Mouse (Mus musculus): ENCODE measurements around the gene Krt5.
A peak's percentile ranks its signal among the peaks of the same experiment; 100 is the strongest.
"Not testable (repeated sequence)": the region's sequence is repeated elsewhere in the genome, so short reads cannot be mapped to it uniquely, and the experiment has no call there.

Gene Krt5

GRCm38 (mm10) chr15:101712720-101713119 lies at the start of gene Krt5:
TSS of gene Krt5 (minus strand) at chr15:101712898.
- no peak for DNase-seq (ENCODE audit: low spot score)

GRCm38 (mm10) chr15:101742711-101743110 lies 30.0 kb upstream of the Krt5 start, which contains the start of gene Krt71:
TSS of gene Krt71 (minus strand) at chr15:101743109.
- DNase-seq (ENCODE audit: low spot score) = no peak

DNA sequence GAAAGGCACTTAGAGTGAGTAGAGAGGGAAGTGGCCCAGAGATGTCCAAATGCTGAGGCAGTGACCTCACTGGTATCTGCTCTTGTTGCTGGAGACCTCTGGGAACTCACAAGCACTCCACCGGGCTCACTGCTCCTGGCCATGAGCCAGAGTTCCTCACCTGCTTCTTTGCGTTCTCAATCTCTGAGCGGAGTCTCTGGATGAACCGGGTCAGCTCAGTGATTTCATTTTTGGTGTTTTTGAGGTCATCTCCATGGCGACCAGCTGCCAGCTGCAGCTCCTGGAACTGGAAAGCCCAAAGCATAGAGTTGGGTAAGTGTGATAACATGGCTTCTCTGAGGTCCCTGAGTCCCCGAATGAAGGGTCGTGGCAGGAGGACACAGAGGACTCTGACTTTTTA lies 25.1 kb upstream of the Krt5 start:
- peak; percentile 62 for DNase-seq (ENCODE audit: low spot score)

- DNase-seq (ENCODE audit: low spot score) = no peak
These were observed 18.0 kb upstream of the Krt5 start for GRCm38 (mm10) chr15:101730653-101731052.

- no peak for DNase-seq (ENCODE audit: low spot score)
These were observed 12.0 kb upstream of the Krt5 start for GRCm38 (mm10) chr15:101724686-101725085.

GRCm38 (mm10) chr15:101715831-101716230 lies 3.1 kb upstream of the Krt5 start:
- DNase-seq (ENCODE audit: low spot score) = no peak

DNA sequence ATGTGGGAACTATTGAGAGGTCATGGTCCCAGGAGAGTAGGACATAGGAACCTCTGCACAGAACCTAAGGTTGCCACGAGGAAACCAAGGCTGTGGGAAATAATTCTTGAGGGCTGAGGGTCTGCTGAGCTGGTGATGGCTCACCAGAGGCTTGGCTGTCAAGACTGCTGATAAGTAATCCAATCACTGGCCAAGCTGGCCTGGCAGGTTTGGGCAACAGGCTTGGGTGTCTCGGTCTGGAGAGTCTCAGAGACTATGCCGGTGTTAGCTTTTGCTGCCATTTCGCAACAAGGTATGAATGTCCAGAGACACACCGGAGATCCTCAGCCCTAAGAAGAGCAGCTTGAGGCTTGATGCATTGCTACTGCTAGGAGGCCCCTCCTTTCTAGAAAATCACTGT lies 1.7 kb upstream of the Krt5 start:
- no peak for DNase-seq (ENCODE audit: low spot score)

GRCm38 (mm10) chr15:101713731-101714130 lies 1.0 kb upstream of the Krt5 start:
- DNase-seq (ENCODE audit: low spot score) = no peak

GRCm38 (mm10) chr15:101708683-101709082 lies 4.0 kb downstream of the Krt5 start:
- peak; percentile 8 for DNase-seq (ENCODE audit: low spot score)

DNA sequence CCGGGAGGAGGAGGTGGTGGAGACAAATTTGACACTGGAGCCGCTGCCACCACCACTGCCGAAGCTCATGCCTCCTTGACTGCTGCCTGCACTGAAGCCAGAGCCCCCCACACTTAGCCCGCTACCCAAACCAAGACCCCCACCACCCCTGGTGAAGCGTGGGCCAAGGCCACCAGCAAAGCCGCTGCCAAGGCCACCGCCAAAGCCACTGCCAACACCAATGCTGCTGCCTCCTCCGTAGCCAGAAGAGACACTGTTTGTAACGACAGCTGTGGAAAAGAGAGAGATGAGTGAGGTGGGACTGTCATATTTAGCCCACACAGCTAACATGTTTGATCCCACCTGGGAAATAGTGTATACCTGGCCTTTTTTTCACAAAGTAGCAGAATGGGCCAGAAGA lies 5.2 kb downstream of the Krt5 start:
- no peak for DNase-seq (ENCODE audit: low spot score)

DNA sequence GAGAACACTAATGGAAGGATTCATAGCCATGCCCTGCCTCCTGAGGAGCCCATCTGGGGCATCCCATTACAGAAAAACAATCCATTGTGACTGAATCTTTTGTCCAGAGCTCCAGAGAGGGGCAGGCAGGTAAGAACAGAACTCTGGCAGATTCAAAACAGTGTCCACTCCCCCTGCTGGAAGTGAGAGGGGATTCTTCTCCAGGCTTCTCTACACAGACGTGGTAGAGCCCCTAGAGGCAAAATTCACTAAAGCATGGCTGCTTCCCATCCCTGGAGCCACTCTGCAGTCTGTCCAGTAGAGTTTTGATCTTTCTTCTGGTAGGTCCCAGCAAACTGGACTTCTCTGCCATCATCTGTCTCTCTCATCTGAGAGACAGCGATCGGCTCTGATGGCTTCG lies 8.6 kb downstream of the Krt5 start:
- peak; percentile 76 for DNase-seq (ENCODE audit: low spot score)

GRCm38 (mm10) chr15:101702380-101702779 lies 10.3 kb downstream of the Krt5 start:
- DNase-seq (ENCODE audit: low spot score) = peak; percentile 13

GRCm38 (mm10) chr15:101699866-101700265 lies 12.8 kb downstream of the Krt5 start:
- DNase-seq (ENCODE audit: low spot score) = no peak

DNA sequence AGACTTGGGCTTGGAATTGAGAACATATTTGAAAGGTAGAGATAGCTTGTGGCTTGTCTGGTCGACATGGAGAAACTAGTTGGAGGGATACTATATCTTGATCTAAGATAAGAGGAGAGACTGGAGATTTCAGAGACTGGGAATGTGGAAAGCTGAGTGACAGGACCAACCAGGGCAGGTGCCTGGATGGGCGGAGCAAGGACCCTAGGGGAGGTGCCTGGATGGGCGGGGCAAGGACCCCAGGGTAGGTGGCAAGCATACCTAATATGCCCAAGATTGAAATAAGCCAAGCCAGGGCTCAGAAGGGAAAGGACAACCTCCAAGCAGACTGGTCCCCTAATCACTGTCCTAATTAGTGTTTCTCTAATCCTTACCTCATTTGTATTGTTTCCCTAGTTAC lies 13.5 kb downstream of the Krt5 start:
- DNase-seq (ENCODE audit: low spot score) = no peak

- DNase-seq (ENCODE audit: low spot score) = peak; percentile 8
These were observed 15.1 kb downstream of the Krt5 start for GRCm38 (mm10) chr15:101697326-101698188.

DNA sequence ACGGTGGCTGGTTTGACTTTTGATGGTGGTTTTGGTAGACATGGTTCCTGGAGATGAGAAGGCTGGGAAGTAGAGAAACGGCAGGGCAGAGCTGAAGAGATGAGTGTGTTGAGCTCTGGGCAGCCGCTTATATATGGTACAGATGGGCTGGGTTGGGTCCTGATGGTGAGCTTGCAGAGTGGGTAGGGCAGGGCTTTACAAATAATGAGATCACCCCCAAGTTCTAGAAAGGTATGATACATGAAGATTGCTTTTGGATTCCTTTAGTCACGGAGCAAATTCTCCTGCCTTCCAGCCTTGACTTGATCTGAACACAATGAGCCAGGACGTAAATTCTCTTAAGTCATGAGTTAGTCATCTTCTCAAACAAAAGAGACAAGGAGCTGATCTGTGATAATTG lies 18.5 kb downstream of the Krt5 start, which contains the start of gene Krt6a:
Gene Krt6a, minus strand, starts transcription at position 101 of the 400 bp plus-strand sequence.
- DNase-seq (ENCODE audit: low spot score) = no peak

DNA sequence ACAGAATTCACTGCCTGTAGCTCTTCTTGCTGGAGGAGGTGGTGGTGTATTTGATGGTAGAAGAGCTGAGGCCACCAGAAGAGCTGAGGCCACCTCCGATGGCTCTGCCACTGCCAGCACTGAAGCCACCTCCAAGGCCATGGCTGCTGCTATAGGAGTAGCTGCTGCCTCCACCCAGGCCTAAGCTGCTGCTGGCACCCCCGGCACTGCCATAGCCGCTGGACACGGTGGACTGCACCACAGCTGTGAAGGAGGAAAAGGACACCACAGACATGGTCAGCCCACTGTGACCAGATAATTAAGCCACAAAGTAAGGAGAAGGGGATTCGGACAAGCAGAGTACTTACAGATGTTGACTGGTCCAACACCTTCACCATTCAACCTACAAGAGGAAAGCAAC lies 22.2 kb downstream of the Krt5 start:
- DNase-seq (ENCODE audit: low spot score) = not testable (repeated sequence)

DNA sequence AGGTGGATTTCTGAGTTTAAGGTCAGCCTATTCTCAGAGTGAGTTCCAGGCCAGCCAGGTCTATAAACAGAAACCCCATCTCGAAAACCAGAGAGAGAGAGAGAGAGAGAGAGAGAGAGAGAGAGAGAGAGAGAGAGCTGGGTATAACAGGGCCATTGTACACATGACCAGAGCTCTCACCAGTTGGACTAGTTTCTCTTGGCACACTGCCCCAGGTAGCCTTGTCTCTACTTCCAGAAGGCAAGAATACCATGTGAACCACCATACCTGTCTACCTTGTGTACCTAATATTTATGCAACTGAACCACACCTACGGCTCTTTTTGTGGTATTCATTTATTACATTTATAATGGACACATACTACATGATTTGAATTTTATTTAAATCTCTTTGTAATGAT lies 24.5 kb downstream of the Krt5 start:
- DNase-seq (ENCODE audit: low spot score) = no peak

DNA sequence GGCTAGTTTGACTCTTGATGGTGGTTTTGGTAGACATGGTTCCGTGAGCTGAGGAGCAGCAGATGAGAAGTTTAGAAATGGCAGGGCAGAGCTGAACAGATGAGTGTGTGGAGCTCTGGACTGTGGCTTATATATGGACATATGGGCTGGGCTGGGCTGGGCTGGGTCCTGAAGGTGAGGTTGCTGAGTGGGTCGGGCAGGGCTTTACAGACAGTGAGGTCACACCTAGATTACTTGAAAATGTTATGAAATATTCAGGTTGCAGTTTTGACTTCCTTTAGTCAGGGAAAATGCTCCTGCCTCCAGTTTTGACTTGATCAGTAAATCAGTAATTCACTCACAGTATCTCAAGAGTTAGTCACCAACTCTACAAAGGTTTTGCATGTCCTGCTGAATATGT lies 32.5 kb downstream of the Krt5 start, which contains the start of gene Krt6b:
Gene Krt6b, minus strand, starts transcription at position 101 of the 400 bp plus-strand sequence.
- no peak for DNase-seq (ENCODE audit: low spot score)

- no peak for DNase-seq (ENCODE audit: low spot score)
These were observed 36.7 kb downstream of the Krt5 start for GRCm38 (mm10) chr15:101675978-101676377.

All from retina, embryonic 14.5 days (tissue).